Mouse (Mus musculus) heart, adult 2 months (tissue): ENCODE data around the gene Myo10.

Experiments
- CTCF ChIP-seq: fragments of 200-600 bp; IDR thresholded peaks from 2 replicates; pipeline ENCODE4 v1.8.1; 2022; ENCODE audit warnings: antibody characterized with exemption, mild to moderate bottlenecking, moderate library complexity
- EP300 ChIP-seq: fragments of 200-500 bp; IDR thresholded peaks from 2 replicates; pipeline ENCODE4 v1.6.1; 2011; ENCODE audit warnings: low read depth, low read length, control low read depth; ENCODE audit not compliant: insufficient read depth
- POLR2A ChIP-seq: fragments of 200-500 bp; IDR thresholded peaks from 2 replicates; pipeline ENCODE4 v1.6.1; 2011; ENCODE audit warnings: mild to moderate bottlenecking, low read depth, low read length, control low read depth; ENCODE audit not compliant: insufficient read depth

GRCm38 (mm10) chr15:25830426-25830825 is 208.1 kb downstream of the Myo10 start:
- TF ChIP-seq EP300 (no peak), CTCF (no peak), POLR2A (no peak)
